Mouse (Mus musculus): ENCODE results near the gene Erf. TPM values are rescaled to one million over a fixed set of nuclear protein-coding genes. Genes with fewer than 3 reads are reported as not detected.

Gene Erf
- polyA plus RNA-seq, 1 experiment from 2014 or later: 7.8 TPM

DNA sequence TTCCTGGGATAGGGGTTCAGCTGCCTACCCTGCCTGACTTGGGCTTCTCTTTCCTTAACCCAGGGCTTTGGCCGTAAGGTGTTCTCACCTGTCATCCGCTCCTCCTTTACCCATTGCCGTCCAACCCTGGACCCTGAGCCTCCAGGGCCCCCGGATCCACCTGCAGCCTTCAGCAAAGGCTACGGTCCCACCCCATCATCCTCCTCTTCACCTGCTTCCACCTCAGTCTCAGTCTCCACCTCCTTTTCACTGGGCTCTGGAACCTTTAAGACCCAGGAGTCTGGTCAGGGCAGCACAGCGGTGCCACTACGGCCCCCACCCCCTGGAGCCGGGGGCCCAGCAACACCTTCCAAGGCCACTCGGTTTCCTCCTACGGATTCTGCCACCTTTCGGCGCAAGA, 37.5 kb upstream of the Erf start:
- Histone ChIP-seq H3K27me3 (replicated peaks; ENCODE audit: control insufficient read depth, insufficient read depth, low read length) (no peaks in the 10 kb centered on the region), H3K27ac (ENCODE audit: low read depth, low read length) (no peak overlapping the region), H3K4me1 (replicated peaks; ENCODE audit: control insufficient read depth, insufficient read depth, low read length) (0 out of 2 replicates have a peak, but pooled peaks cover 3% of the 10 kb centered on the region), H3K9ac (ENCODE audit: low read depth, low read length) (no peak overlapping the region), H3K36me3 (ENCODE audit: control insufficient read depth, insufficient read depth) (peaks cover 84% of the 10 kb centered on the region), H3K4me3 (ENCODE audit: low read depth, low read length) (no peak overlapping the region), H3K4me2 (replicated peaks; ENCODE audit: low read depth) (no peak overlapping the region), H3K9me3 (ENCODE audit: control insufficient read depth) (no peaks in the 10 kb centered on the region)
- no peak for ATAC-seq
- no peak for TF ChIP-seq CTCF (IDR thresholded peaks at IDR 0.05; ENCODE audit: low read depth)
- WGBS: 94% methylated on average over 12 of the region's 12 CpGs

- H3K27me3 ChIP-seq (replicated peaks; ENCODE audit: control insufficient read depth, insufficient read depth, low read length): no peaks in the 10 kb centered on the region
- H3K4me1 ChIP-seq (replicated peaks; ENCODE audit: control insufficient read depth, insufficient read depth, low read length): 0 out of 2 replicates have a peak, but pooled peaks cover 3% of the 10 kb centered on the region
- no peak overlapping the region for H3K4me3 ChIP-seq (ENCODE audit: low read depth, low read length)
- H3K36me3 ChIP-seq (ENCODE audit: control insufficient read depth, insufficient read depth): peaks cover 73% of the 10 kb centered on the region
- peak; percentile 46 for TF ChIP-seq CTCF (IDR thresholded peaks at IDR 0.05; ENCODE audit: low read depth)
- H3K27ac ChIP-seq (ENCODE audit: low read depth, low read length): no peak overlapping the region
- no peak for ATAC-seq
- H3K9me3 ChIP-seq (ENCODE audit: control insufficient read depth): no peaks in the 10 kb centered on the region
- H3K9ac ChIP-seq (ENCODE audit: low read depth, low read length): no peak overlapping the region
- 84% methylated on average over 8 of the region's 8 CpGs for WGBS
- no peak overlapping the region for H3K4me2 ChIP-seq (replicated peaks; ENCODE audit: low read depth)
Observed at GRCm38 (mm10) chr7:25286989-25287388, 36.4 kb upstream of the Erf start.

DNA sequence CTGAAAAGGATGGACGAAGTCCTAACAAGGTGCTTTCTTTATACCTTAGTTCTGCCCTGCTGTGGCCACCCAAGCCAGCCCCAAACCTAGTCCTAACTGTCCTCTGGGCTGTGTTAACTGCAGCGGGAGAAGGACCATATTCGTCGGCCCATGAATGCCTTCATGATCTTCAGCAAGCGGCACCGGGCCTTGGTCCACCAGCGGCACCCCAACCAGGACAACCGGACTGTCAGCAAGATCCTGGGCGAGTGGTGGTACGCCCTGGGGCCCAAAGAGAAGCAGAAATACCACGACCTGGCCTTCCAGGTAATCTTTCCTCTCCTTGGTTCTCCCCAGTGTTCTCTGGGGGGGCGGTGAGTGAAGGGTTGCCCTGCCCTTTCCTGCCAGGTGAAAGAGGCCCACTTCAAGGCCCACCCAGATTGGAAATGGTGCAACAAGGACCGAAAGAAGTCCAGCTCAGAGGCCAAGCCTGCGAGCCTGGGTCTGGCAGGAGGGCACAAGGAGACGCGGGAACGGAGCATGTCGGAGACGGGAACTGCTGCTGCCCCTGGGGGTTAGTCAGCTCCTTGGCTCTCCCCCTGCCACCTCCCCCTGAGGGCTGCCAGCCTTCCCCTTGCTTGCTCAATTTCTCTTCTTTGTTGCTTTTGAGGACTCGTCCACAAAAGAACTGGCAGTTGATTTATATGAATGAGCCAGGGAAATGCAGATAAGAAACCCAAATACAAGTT, 35.1 kb upstream of the Erf start:
- Histone ChIP-seq H3K4me3 (ENCODE audit: low read depth, low read length) (no peak overlapping the region), H3K36me3 (ENCODE audit: control insufficient read depth, insufficient read depth) (peaks cover 61% of the 10 kb centered on the region), H3K4me1 (replicated peaks; ENCODE audit: control insufficient read depth, insufficient read depth, low read length) (peaks cover 12% of the 10 kb centered on the region; the same call in 1 of the 2 replicates), H3K27ac (ENCODE audit: low read depth, low read length) (peak overlapping the region; percentile 0; the same call in 1 of the 2 replicates), H3K9me3 (ENCODE audit: control insufficient read depth) (no peaks in the 10 kb centered on the region), H3K27me3 (replicated peaks; ENCODE audit: control insufficient read depth, insufficient read depth, low read length) (no peaks in the 10 kb centered on the region), H3K4me2 (replicated peaks; ENCODE audit: low read depth) (no peak overlapping the region), H3K9ac (ENCODE audit: low read depth, low read length) (no peak overlapping the region)
- ATAC-seq: no peak
- WGBS: 93% methylated on average over 20 of the region's 20 CpGs
- TF ChIP-seq CTCF (IDR thresholded peaks at IDR 0.05; ENCODE audit: low read depth): no peak

- H3K9me3 ChIP-seq (ENCODE audit: control insufficient read depth): no peaks in the 10 kb centered on the region
- 52% methylated on average over 5 of the region's 5 CpGs for WGBS
- TF ChIP-seq CTCF (IDR thresholded peaks at IDR 0.05; ENCODE audit: low read depth): no peak
- no peak overlapping the region for H3K9ac ChIP-seq (ENCODE audit: low read depth, low read length)
- H3K4me1 ChIP-seq (replicated peaks; ENCODE audit: control insufficient read depth, insufficient read depth, low read length): peaks cover 20% of the 10 kb centered on the region; the same call in 1 of the 2 replicates
- peaks cover 52% of the 10 kb centered on the region for H3K36me3 ChIP-seq (ENCODE audit: control insufficient read depth, insufficient read depth)
- no peak overlapping the region for H3K4me3 ChIP-seq (ENCODE audit: low read depth, low read length)
- H3K27ac ChIP-seq (ENCODE audit: low read depth, low read length): 0 out of 2 replicates have a peak overlapping the region, but pooled peaks have one; percentile 0
- no peaks in the 10 kb centered on the region for H3K27me3 ChIP-seq (replicated peaks; ENCODE audit: control insufficient read depth, insufficient read depth, low read length)
- no peak for ATAC-seq
- 0 out of 2 replicates have a peak overlapping the region, but pooled peaks have one; percentile 1 for H3K4me2 ChIP-seq (replicated peaks; ENCODE audit: low read depth)
Observed at GRCm38 (mm10) chr7:25284766-25285165, 34.2 kb upstream of the Erf start.

DNA sequence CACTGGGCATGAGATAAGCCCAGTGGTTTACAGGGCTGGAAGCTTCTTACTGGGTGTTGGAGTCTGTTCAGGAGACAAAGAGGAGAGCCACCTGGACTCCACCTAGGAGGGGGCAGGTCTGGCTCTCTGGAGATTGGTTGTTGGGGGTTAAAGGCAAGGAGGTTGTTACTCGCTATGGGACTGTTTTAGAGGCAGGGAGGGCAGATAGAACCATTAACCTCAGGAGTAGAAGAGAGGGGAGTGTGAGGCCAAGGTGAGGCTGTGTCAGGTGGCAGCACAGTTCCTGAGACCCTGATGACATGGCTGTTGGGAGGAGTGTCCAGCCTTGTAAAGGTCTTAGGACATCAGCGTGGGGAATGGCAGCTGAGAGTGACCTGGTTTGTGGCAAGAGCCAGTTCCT, 33.6 kb upstream of the Erf start:
- Histone ChIP-seq H3K27ac (ENCODE audit: low read depth, low read length) (no peak overlapping the region; the same call in 1 of the 2 replicates), H3K9me3 (ENCODE audit: control insufficient read depth) (no peaks in the 10 kb centered on the region), H3K4me1 (replicated peaks; ENCODE audit: control insufficient read depth, insufficient read depth, low read length) (peaks cover 23% of the 10 kb centered on the region; the same call in 1 of the 2 replicates), H3K27me3 (replicated peaks; ENCODE audit: control insufficient read depth, insufficient read depth, low read length) (no peaks in the 10 kb centered on the region), H3K4me3 (ENCODE audit: low read depth, low read length) (no peak overlapping the region), H3K4me2 (replicated peaks; ENCODE audit: low read depth) (peak overlapping the region; percentile 96), H3K36me3 (ENCODE audit: control insufficient read depth, insufficient read depth) (peaks cover 46% of the 10 kb centered on the region), H3K9ac (ENCODE audit: low read depth, low read length) (no peak overlapping the region)
- no peak for ATAC-seq
- no peak for TF ChIP-seq CTCF (IDR thresholded peaks at IDR 0.05; ENCODE audit: low read depth)
- 57% methylated on average over 2 of the region's 2 CpGs for WGBS

DNA sequence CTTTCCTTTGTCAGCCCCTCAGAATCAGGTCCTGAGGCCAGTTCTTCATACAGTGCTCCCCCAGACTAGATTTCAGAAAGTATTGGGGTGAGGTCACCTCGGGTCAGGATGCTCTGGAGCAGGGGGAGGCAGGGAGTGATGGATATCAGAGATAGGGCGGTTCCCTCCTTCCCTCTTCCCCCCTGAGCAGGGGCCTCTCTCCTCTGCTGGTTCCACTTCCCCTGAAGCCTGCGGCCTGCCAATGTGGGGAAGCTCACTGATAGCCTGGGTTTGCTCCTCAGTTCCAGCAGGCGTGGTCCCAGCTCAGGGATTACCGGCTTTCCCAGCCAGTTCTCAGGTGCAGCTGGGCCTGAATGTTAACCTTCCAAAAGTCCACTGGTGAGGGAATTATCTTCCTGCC, 33.1 kb upstream of the Erf start:
- 13% methylated on average over 5 of the region's 5 CpGs for WGBS
- Histone ChIP-seq H3K4me3 (ENCODE audit: low read depth, low read length) (peak overlapping the region; percentile 60), H3K27ac (ENCODE audit: low read depth, low read length) (no peak overlapping the region; the same call in 1 of the 2 replicates)

More for the DNA sequence above, 33.1 kb upstream of the Erf start:
- H3K9me3 ChIP-seq (ENCODE audit: control insufficient read depth): no peaks in the 10 kb centered on the region
- H3K36me3 ChIP-seq (ENCODE audit: control insufficient read depth, insufficient read depth): peaks cover 40% of the 10 kb centered on the region
- H3K27me3 ChIP-seq (replicated peaks; ENCODE audit: control insufficient read depth, insufficient read depth, low read length): no peaks in the 10 kb centered on the region
- H3K4me2 ChIP-seq (replicated peaks; ENCODE audit: low read depth): peak overlapping the region; percentile 96
- TF ChIP-seq CTCF (IDR thresholded peaks at IDR 0.05; ENCODE audit: low read depth): no peak
- ATAC-seq: no peak
- peaks cover 23% of the 10 kb centered on the region; the same call in 1 of the 2 replicates for H3K4me1 ChIP-seq (replicated peaks; ENCODE audit: control insufficient read depth, insufficient read depth, low read length)
- 0 out of 2 replicates have a peak overlapping the region, but pooled peaks have one; percentile 62 for H3K9ac ChIP-seq (ENCODE audit: low read depth, low read length)
